Mouse (Mus musculus) olfactory bulb, adult 2 months (tissue): ENCODE measurements around the gene Tjp3. TPM values are rescaled to one million over a fixed set of nuclear protein-coding genes. Genes with fewer than 3 reads are reported as not detected.

Source experiments
- H3K27ac ChIP-seq: fragments of 200-500 bp; 2 replicates; pipeline ENCODE4 v1.5.1; 2012; ENCODE audit warnings: low read depth, low read length; ENCODE audit not compliant: insufficient read depth
- H3K4me1 ChIP-seq: fragments of 200-500 bp; 2 replicates; pipeline ENCODE4 v1.6.1; 2012; ENCODE audit warnings: low read length; ENCODE audit not compliant: control insufficient read depth, insufficient read depth
- H3K4me3 ChIP-seq: fragments of 200-500 bp; 2 replicates; pipeline ENCODE4 v1.5.1; 2012; ENCODE audit warnings: mild to moderate bottlenecking, low read depth, low read length, moderate library complexity; ENCODE audit not compliant: insufficient read depth
- CTCF ChIP-seq: fragments of 200-500 bp; IDR thresholded peaks from 2 replicates; pipeline ENCODE4 v1.5.1; 2012; ENCODE audit warnings: low read depth, mild to moderate bottlenecking, low read length, moderate library complexity; ENCODE audit not compliant: insufficient read depth
- POLR2A ChIP-seq: fragments of 200-500 bp; IDR thresholded peaks from 2 replicates; pipeline ENCODE4 v1.6.1; 2012; ENCODE audit warnings: mild to moderate bottlenecking, low read depth, low read length, moderate library complexity; ENCODE audit not compliant: insufficient read depth
- WGBS: fragments of 180-500 bp; shearing (Covaris S2); methylation state at CpG from one replicate; pipeline ENCODE4 v1.1.7; 2018; 5-methylcytosine and 5-hydroxymethylcytosine counted together
- polyA plus RNA-seq: library from polyadenylated mRNA; stranded (reverse); fragments of >200 nt; gene quantifications from 2 replicates; pipeline ENCODE4 v1.2.4, GENCODE M21; 2012; ENCODE audit warnings: low replicate concordance; ENCODE audit not compliant: missing spikeins, insufficient read depth, insufficient read length

Gene Tjp3
- polyA plus RNA-seq, 1 experiment: not detected

DNA sequence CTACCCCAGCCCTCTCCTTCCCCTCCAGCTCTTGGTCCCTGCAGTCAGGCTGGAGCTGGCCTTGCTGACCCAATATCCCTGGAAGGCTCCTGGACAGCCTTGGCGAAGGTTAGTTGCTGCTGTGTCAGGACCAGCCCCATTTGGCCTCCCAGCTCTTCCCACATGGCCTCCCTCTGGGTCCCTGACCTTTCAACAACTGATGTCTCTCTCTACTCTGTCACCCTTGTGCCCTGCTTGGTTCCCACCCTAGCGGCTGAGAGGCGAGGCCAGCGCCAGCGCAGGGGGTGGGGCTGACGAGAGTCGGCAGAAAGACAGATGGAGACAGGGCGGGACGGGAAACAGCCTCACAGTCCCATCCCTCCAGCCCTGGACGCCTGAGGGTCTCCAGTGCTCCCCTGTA lies 37.0 kb upstream of the Tjp3 start, which contains the start of gene Tbxa2r:
Tbxa2r (plus strand) TSS at position 346 of the 400 bp plus-strand sequence.
- 35% methylated on average over 10 of the region's 10 CpGs for WGBS
- no peak for TF ChIP-seq POLR2A
- Histone ChIP-seq H3K27ac (no peak within 1 kb of the TSS), H3K4me3 (no peak within 1 kb of the TSS; the same call in 1 of the 2 replicates), H3K4me1 (no peaks in the 10 kb centered on the region)

DNA sequence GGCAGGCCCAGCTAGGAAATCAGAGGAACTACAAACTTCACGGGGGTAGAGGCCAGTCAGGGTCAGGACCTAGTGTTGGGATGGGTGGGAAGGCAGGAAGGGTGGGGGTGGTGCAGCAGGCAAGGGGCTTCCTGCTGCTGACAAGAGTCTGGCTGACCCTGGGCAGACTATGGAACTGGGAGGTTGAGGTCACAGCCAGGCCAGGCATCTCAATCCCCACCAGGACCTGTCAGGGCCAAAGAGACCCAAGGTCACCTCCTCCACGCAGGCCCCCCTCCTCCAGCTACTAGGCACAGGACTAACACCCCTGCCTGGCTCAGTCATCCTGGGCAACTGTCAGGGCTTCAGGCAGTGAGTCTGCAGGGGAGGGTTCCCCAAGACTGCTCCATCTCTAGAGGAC lies 36.6 kb upstream of the Tjp3 start:
- Histone ChIP-seq H3K27ac (no peak overlapping the region), H3K4me3 (no peak overlapping the region), H3K4me1 (no peaks in the 10 kb centered on the region)
- TF ChIP-seq POLR2A (no peak), CTCF (no peak)
- 65% methylated on average over 2 of the region's 2 CpGs for WGBS

DNA sequence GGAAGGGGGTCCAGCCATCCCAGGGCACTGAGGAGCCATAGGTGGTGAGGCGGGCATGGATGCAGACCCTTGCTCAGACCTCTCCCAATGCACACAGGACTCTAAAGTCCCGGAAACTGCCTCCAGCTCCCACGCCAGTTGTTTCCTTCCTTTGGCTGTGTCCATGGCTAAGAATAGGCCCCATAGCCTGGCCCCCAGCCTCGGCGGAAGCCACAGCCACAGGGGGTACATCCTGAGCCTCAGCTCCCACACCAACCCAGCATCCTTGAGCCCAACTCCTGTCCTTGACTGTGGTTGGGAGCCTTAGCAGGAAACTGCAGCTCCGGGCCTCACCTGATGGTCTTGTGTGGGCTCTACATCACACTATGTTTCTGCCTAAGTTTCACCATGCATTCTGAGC lies 35.5 kb upstream of the Tjp3 start:
- no peak overlapping the region for H3K4me3 ChIP-seq
- WGBS: 72% methylated on average over 6 of the region's 6 CpGs
- H3K4me1 ChIP-seq: peaks cover 5% of the 10 kb centered on the region; the same call in 1 of the 2 replicates
- peak overlapping the region; percentile 20; the same call in 1 of the 2 replicates for H3K27ac ChIP-seq
- TF ChIP-seq CTCF (no peak), POLR2A (no peak)

DNA sequence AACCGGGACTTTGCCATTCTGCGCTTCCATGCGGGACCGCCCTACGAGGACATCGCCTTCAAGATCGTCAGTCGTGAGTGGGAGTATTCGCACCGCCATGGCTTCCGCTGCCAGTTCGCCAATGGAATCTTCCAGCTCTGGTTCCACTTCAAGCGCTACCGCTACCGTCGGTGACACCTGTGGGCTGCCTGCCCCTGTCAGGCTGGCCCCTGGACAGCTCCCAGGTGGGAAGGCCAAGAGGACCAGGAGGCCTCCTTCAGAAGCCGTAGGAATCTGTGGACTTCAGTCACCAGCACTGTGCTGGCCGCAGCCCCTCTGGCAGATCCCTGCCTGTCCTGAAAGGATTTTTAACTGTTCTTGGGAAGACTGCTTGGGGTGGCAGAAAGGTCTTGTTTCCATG lies 34.4 kb upstream of the Tjp3 start:
- no peak overlapping the region for H3K27ac ChIP-seq
- TF ChIP-seq CTCF (no peak), POLR2A (no peak)
- 93% methylated on average over 18 of the region's 18 CpGs for WGBS

DNA sequence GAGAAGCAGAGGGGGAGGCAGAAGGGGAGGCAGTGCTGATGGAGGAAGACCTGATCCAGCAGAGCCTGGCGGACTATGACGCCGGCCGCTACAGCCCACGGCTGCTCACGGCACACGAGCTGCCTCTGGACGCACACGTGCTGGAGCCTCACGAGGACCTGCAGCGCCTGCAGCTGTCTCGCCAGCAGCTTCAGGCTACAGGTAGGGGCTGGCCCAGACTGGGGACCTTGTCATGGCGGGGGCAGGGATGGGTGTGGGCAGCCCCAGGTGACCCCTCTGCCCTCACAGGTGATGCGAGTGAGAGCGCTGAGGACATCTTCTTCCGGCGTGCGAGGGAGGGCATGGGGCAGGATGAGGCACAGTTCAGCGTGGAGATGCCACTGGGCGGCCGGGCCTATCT lies 33.8 kb upstream of the Tjp3 start:
- TF ChIP-seq CTCF: no peak
- no peak for TF ChIP-seq POLR2A
- Histone ChIP-seq H3K4me1 (peaks cover 7% of the 10 kb centered on the region), H3K4me3 (no peak overlapping the region), H3K27ac (no peak overlapping the region)
- WGBS: 94% methylated on average over 21 of the region's 21 CpGs

More for the DNA sequence above, 34.4 kb upstream of the Tjp3 start:
- H3K4me3 ChIP-seq: no peak overlapping the region
- H3K4me1 ChIP-seq: peaks cover 5% of the 10 kb centered on the region; the same call in 1 of the 2 replicates

DNA sequence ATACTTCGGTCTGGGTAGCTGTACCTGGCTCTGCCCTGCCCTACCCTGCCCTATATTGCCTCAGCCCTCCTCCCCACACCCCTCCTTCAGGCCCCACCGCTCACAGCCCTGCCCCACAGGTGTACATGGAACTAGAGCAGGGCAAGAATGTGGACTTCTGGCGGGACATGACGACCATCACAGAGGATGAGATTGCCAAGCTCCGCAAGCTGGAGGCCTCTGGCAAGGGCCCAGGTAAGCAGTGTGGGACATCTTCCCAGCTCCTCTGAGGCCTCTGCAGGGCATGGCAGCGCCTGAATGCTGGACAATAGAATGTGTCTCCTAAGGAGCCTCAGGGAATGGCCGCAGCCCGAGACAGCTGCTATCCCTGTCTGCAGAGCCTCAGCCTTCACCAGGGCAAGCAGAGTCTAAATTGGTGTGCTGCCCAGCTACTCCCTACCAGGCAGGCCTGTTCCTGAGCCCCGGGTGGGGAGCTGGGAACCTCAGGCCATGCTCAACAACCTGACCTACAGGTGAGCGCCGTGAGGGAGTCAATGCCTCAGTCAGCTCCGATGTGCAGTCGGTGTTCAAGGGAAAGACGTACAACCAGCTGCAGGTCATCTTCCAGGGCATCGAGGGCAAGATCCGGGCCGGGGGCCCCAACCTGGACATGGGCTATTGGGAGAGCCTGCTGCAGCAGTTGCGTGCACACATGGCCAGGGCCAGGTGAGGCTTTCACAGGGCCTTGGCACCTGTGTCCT lies 32.6 kb upstream of the Tjp3 start:
- Histone ChIP-seq H3K4me3 (no peak overlapping the region), H3K27ac (no peak overlapping the region), H3K4me1 (peaks cover 19% of the 10 kb centered on the region)
- WGBS: 93% methylated on average over 18 of the region's 18 CpGs
- TF ChIP-seq CTCF (no peak), POLR2A (no peak)

DNA sequence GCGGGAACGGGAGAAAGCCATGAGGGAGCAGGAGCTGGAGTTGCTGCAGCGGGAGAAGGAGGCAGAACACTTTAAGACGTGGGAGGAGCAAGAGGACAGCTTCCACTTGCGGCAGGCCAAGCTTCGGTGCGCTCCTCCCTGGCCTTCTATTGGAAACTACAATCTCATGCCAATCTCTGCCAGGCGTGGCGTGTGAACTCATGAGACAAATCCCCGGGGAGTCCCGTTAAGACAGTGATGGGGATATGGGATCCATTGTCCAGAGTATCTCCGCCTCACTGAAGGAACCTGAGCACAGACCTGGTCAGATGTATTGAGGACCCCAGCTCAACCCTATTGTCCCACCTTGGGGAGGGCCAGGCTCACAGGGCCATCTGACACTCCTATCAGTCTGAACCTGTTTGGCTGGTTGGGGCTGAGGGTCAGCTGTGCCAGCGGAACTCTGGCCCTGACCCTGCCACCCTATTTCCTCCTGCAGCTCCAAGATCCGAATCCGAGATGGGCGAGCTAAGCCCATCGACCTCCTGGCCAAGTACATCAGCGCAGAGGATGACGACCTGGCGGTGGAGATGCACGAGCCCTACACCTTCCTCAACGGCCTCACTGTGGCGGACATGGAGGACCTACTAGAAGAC lies 31.9 kb upstream of the Tjp3 start:
- no peak for TF ChIP-seq CTCF
- no peak for TF ChIP-seq POLR2A
- 90% methylated on average over 23 of the region's 23 CpGs for WGBS
- H3K27ac ChIP-seq: no peak overlapping the region

DNA sequence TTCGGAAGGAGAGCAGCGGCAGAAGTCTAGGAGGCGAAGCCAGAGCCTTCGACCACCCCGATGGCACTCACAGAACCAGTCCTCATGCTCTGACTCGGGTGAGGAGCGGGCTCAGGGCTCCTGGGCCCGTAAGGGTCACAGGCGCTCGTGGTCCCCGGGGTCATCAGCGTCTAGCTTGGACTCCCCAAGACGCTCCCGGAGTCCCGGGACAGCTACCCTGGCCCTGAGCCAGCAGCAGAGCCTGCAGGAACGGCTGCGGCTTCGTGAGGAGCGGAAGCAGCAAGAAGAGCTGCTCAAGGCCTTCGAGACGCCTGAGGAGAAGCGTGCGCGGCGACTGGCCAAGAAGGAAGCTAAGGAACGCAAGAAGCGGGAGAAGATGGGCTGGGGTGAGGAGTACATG lies 31.1 kb upstream of the Tjp3 start:
- 91% methylated on average over 27 of the region's 27 CpGs for WGBS
- no peak overlapping the region for H3K27ac ChIP-seq
- peaks cover 24% of the 10 kb centered on the region for H3K4me1 ChIP-seq
- no peak overlapping the region for H3K4me3 ChIP-seq
- TF ChIP-seq POLR2A: no peak
- no peak for TF ChIP-seq CTCF

More for the DNA sequence above, 31.9 kb upstream of the Tjp3 start:
- Histone ChIP-seq H3K4me3 (no peak overlapping the region), H3K4me1 (peaks cover 24% of the 10 kb centered on the region)

DNA sequence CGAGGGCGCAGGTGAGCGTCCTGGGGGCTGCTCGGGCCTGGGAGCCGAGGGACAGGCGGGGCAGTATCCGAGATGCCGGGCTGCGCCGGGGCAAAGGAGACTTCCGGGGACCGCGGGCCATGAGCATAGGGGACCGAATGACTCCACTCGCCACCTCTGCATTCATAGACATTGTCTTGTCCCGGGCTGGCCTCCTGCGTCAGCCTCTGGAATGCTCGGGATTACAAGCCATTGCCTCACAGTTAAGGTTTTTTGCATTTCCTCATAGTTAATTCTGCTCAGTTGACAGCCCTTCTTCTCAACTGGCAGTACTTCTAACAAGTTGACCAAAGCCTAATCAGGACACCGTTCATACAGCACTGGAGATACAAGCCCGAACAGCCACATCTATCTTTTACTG lies 30.1 kb upstream of the Tjp3 start:
- Histone ChIP-seq H3K4me1 (peaks cover 24% of the 10 kb centered on the region), H3K4me3 (peak overlapping the region; percentile 91), H3K27ac (peak overlapping the region; percentile 99; the same call in 1 of the 2 replicates)
- TF ChIP-seq POLR2A (no peak), CTCF (no peak)
- WGBS: 3% methylated on average over 20 of the region's 20 CpGs
